Mouse (Mus musculus): ENCODE results near the gene Sox15.
"Not testable (repeated sequence)": the region's sequence is repeated elsewhere in the genome, so short reads cannot be mapped to it uniquely, and the experiment has no call there.

Gene Sox15

GRCm38 (mm10) chr11:69655264-69656064 is at the start of gene Sox15:
Gene Sox15, plus strand, starts transcription at chr11:69655314.
- in situ Hi-C loops (cut with MseI, MboI), result no loop called here

- in situ Hi-C loops (cut with MseI, MboI), result loop anchor here in 1 of 2 experiments (5.0 kb wide), 1 partner anchor 69 kb away; no protein-coding TSS in a partner anchor
Measured at GRCm38 (mm10) chr11:69605726-69606490, 49.2 kb upstream of the Sox15 start, which contains the start of gene Atp1b2. Gene Atp1b2, minus strand, starts transcription at chr11:69605942.

- in situ Hi-C loops (cut with MseI, MboI), result loop anchor here in 1 of 2 experiments (5.0 kb wide), 1 partner anchor 69 kb away; no protein-coding TSS in a partner anchor
Measured at GRCm38 (mm10) chr11:69606491-69606795, 48.7 kb upstream of the Sox15 start.

GRCm38 (mm10) chr11:69606832-69607231 is 48.3 kb upstream of the Sox15 start:
- in situ Hi-C loops (cut with MseI, MboI), result loop anchor here in 1 of 2 experiments (5.0 kb wide), 1 partner anchor 70 kb away; no protein-coding TSS in a partner anchor

- in situ Hi-C loops (cut with MseI, MboI), result loop anchor here in 1 of 2 experiments (5.0 kb wide), 1 partner anchor 71 kb away; no protein-coding TSS in a partner anchor
Measured at GRCm38 (mm10) chr11:69608525-69608924, 46.6 kb upstream of the Sox15 start.

- in situ Hi-C loops (cut with MseI, MboI), result loop anchor here in 1 of 2 experiments (5.0 kb wide), 1 partner anchor 72 kb away; no protein-coding TSS in a partner anchor
Measured at GRCm38 (mm10) chr11:69609416-69609815, 45.7 kb upstream of the Sox15 start.

- in situ Hi-C loops (cut with MseI, MboI), result loop anchor here in 1 of 2 experiments (10.0 kb wide), 1 partner anchor 76 kb away; no protein-coding TSS in a partner anchor
Measured at GRCm38 (mm10) chr11:69610899-69611298, 44.2 kb upstream of the Sox15 start.

- in situ Hi-C loops (cut with MseI, MboI), result loop anchor here in 1 of 2 experiments (10.0 kb wide), 1 partner anchor 79 kb away; no protein-coding TSS in a partner anchor
Measured at GRCm38 (mm10) chr11:69613553-69614256, 41.4 kb upstream of the Sox15 start.

GRCm38 (mm10) chr11:69614257-69614588 is 40.9 kb upstream of the Sox15 start:
- in situ Hi-C loops (cut with MseI, MboI), result loop anchor here in 1 of 2 experiments (10.0 kb wide), 1 partner anchor 79 kb away; no protein-coding TSS in a partner anchor

- in situ Hi-C loops (cut with MseI, MboI), result loop anchor here in 1 of 2 experiments (10.0 kb wide), 1 partner anchor 82 kb away; no protein-coding TSS in a partner anchor
Measured at GRCm38 (mm10) chr11:69616781-69617180, 38.3 kb upstream of the Sox15 start.

GRCm38 (mm10) chr11:69617805-69618204 is 37.3 kb upstream of the Sox15 start, which contains the start of gene Shbg:
Gene Shbg, minus strand, starts transcription at chr11:69617905.
- in situ Hi-C loops (cut with MseI, MboI), result loop anchor here in 1 of 2 experiments (10.0 kb wide), 1 partner anchor 83 kb away; no protein-coding TSS in a partner anchor

- in situ Hi-C loops (cut with MseI, MboI), result no loop called here
Measured at GRCm38 (mm10) chr11:69620394-69621081, 34.6 kb upstream of the Sox15 start.

GRCm38 (mm10) chr11:69621571-69622268 is 33.4 kb upstream of the Sox15 start, which contains the start of gene Sat2:
Gene Sat2, plus strand, starts transcription at chr11:69622024.
- in situ Hi-C loops (cut with MseI, MboI), result no loop called here

GRCm38 (mm10) chr11:69622406-69622805 is 32.7 kb upstream of the Sox15 start:
- in situ Hi-C loops (cut with MseI, MboI), result no loop called here

- in situ Hi-C loops (cut with MseI, MboI), result no loop called here
Measured at GRCm38 (mm10) chr11:69623006-69623405, 32.1 kb upstream of the Sox15 start.

GRCm38 (mm10) chr11:69624339-69624738 is 30.8 kb upstream of the Sox15 start:
- in situ Hi-C loops (cut with MseI, MboI), result not testable (repeated sequence)

- in situ Hi-C loops (cut with MseI, MboI), result no loop called here
Measured at GRCm38 (mm10) chr11:69628286-69628685, 26.8 kb upstream of the Sox15 start.

GRCm38 (mm10) chr11:69629802-69630201 is 25.3 kb upstream of the Sox15 start:
- in situ Hi-C loops (cut with MseI, MboI), result no loop called here

- in situ Hi-C loops (cut with MseI, MboI), result no loop called here
Measured at GRCm38 (mm10) chr11:69632284-69633089, 22.6 kb upstream of the Sox15 start, which contains the start of gene Fxr2. Gene Fxr2, plus strand, starts transcription at chr11:69632990.

Measured in mouse trophoblast stem cell (cell line).